Mouse (Mus musculus): ENCODE data around the gene Trim40.
A peak's percentile ranks its signal among the peaks of the same experiment; 100 is the strongest.

Trim40 gene

GRCm38 (mm10) chr17:36839001-36839400 is 50.9 kb downstream of the Trim40 start:
- DNase-seq = no peak

GRCm38 (mm10) chr17:36836874-36837647 is 52.9 kb downstream of the Trim40 start, which contains the start of gene Trim26:
Gene Trim26 (plus strand): TSS chr17:36837134.
- DNase-seq = peak; percentile 96 to 99

DNA sequence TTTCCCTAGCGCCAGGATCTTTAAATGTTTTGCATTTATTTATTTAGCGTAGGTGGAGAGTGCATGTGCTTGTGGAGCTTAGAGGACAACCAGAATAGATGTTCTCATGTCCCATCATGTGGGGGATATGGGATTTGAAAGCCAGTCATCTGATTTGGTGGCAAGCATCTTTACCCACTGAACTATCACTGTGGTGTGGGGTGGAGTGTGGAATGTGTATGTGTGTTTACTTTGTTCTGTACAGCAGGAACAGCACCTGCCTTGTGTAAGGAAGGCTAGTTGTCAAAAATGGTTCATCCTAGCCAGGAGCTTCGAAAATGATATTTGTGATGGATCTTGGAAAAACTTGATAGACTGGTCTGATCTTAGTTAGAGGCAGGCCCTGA is 53.5 kb downstream of the Trim40 start:
- no peak for DNase-seq

DNA sequence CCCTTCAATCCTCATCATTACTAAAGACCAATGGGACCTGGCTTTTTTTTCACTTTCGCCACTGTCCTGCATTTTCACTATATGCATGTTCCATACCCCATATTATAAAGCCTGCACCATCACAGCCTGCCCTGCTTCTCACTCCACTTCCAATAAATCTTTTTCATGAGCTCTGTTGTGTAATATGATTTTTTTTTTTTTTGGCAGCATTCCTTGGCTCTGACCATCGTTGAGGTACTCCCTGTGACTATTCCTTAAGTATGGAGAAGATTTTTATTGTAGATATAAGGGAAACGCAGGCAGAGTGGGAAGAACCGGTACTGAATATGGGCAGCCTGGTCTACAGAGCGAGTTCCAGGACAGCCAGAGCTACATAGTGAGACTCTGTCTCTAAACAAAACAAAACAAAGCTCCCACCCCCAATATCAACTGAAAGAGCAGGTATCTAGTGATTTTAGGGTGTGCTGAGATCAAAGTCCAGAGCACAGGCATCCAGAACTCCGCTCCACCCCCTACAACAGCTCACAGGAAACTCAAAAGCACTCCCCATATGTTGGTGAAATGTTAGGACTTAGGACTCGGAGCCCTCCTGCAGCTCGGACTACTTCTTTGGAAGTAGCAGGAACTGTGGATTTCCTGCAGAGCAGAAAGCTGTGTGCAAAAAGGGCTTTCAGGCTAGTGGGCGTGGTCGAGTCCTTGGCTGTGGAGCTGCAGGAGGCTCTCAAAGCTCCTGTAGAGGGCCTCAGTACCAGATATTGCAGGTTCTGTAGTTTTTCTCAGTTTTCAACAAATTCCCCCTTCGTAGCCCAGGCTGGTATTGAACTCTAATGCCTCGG is 54.1 kb downstream of the Trim40 start:
- peak; percentile 31 to 43 for DNase-seq

DNA sequence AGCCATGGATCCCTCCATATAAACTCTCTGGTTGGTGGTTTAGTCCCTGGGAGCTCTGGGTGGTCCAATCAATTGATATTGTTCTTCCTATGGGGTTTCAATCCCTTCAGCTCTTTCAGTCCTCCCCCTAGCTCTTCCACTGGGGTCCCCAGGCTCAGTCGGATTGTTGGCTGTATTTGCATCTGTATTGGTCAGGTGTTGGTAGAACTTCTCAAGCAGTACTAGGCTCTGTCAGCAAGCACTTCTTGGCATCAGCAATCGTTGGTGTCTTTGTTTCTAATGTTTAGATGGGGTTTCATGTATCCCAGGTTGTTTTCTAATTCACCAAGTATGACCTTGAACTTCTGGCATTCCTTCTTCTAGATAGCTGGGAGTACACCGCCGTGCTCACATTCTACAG is 57.2 kb downstream of the Trim40 start:
- DNase-seq = no peak
